ENCODE assay signal across 21 mouse cellular contexts in genomic region chr5:140102731-140103130, GRCm38 (mm10).
A peak's percentile ranks its signal among the peaks of the same experiment; 100 is the strongest.
DNase-seq lines count a peak whose midpoint lies in the region; ATAC-seq lines count a peak whose summit lies in the region.
"Had no signal": no experiment of that assay in that cellular context is flagged by ENCODE, and none has a peak within 500 bp of the region (broad histone marks: within the 10 kb centered on the region; RNA-seq: fewer than 3 reads in every experiment).

No protein-coding gene starts in this region.

- H3K4me3 ChIP-seq in hindbrain, embryonic 16.5 days (ENCODE audit: low read length) = no peak overlapping the region
- H3K4me3 ChIP-seq in hindbrain, embryonic 10.5 days = no peak overlapping the region
- H3K4me3 ChIP-seq in embryonic facial prominence, embryonic 13.5 days = no peak overlapping the region
- H3K4me3 ChIP-seq in limb, embryonic 12.5 days (replicated peaks) = no peak overlapping the region
- H3K4me3 ChIP-seq in kidney, embryonic 15.5 days (replicated peaks) = no peak overlapping the region
- H3K4me3 ChIP-seq: left cerebral cortex, adult 2 months; limb, embryonic 13.5 days; liver, embryonic 15.5 days; midbrain, embryonic 12.5 days; myocyte had no signal

- H3K9me3 ChIP-seq in hindbrain, embryonic 16.5 days (ENCODE audit: control insufficient read depth, low read length) = no peaks in the 10 kb centered on the region
- no peaks in the 10 kb centered on the region for H3K9me3 ChIP-seq in hindbrain, embryonic 10.5 days
- H3K9me3 ChIP-seq in embryonic facial prominence, embryonic 13.5 days = no peaks in the 10 kb centered on the region
- no peaks in the 10 kb centered on the region for H3K9me3 ChIP-seq in limb, embryonic 12.5 days
- H3K9me3 ChIP-seq in kidney, embryonic 15.5 days (replicated peaks) = no peaks in the 10 kb centered on the region
- H3K9me3 ChIP-seq: limb, embryonic 13.5 days; liver, embryonic 15.5 days; midbrain, embryonic 12.5 days had no signal

- DNase-seq in hindbrain, embryonic 10.5 days (ENCODE audit: low spot score) = no peak
- DNase-seq in embryo, embryonic 10 days (ENCODE audit: low spot score) = peak; percentile 38
- no peak for DNase-seq in kidney, postnatal 14 days
- no peak for DNase-seq in adrenal gland, postnatal 14 days
- DNase-seq: adrenal gland, adult 2 months; B cell, adult 2 months; cerebellum, adult 9-10 months; gastrocnemius, postnatal 10 days; heart, adult 18-20 months; heart, postnatal 36 days; kidney, adult 2 months; kidney, postnatal 36 days had no signal

- peaks cover 9% of the 10 kb centered on the region for H3K4me1 ChIP-seq in hindbrain, embryonic 16.5 days (ENCODE audit: control insufficient read depth, insufficient read depth, low read depth, low read length)
- peaks cover 18% of the 10 kb centered on the region; the same call in 1 of the 2 replicates for H3K4me1 ChIP-seq in hindbrain, embryonic 10.5 days (replicated peaks)
- peaks cover 47% of the 10 kb centered on the region for H3K4me1 ChIP-seq in embryonic facial prominence, embryonic 13.5 days
- H3K4me1 ChIP-seq in limb, embryonic 12.5 days (replicated peaks) = peaks cover 40% of the 10 kb centered on the region
- H3K4me1 ChIP-seq in kidney, embryonic 15.5 days = 0 out of 2 replicates have a peak, but pooled peaks cover 3% of the 10 kb centered on the region
- H3K4me1 ChIP-seq: liver, embryonic 15.5 days had no signal

- H3K9ac ChIP-seq in hindbrain, embryonic 16.5 days (ENCODE audit: low read depth, low read length) = no peak overlapping the region
- no peak overlapping the region for H3K9ac ChIP-seq in embryonic facial prominence, embryonic 13.5 days
- no peak overlapping the region for H3K9ac ChIP-seq in limb, embryonic 12.5 days (replicated peaks)
- H3K9ac ChIP-seq in kidney, embryonic 15.5 days = no peak overlapping the region
- H3K9ac ChIP-seq: liver, embryonic 15.5 days; midbrain, embryonic 12.5 days had no signal

- H3K27ac ChIP-seq in hindbrain, embryonic 16.5 days (ENCODE audit: low read depth, low read length) = no peak overlapping the region
- H3K27ac ChIP-seq in hindbrain, embryonic 10.5 days = no peak overlapping the region
- H3K27ac ChIP-seq in embryonic facial prominence, embryonic 13.5 days = peak overlapping the region; percentile 76
- H3K27ac ChIP-seq in limb, embryonic 12.5 days = peak overlapping the region; percentile 0; the same call in 1 of the 2 replicates
- no peak overlapping the region for H3K27ac ChIP-seq in kidney, embryonic 15.5 days
- H3K27ac ChIP-seq: limb, embryonic 13.5 days; liver, embryonic 15.5 days; midbrain, embryonic 12.5 days had no signal

- no peak overlapping the region for H3K4me2 ChIP-seq in hindbrain, embryonic 16.5 days (ENCODE audit: low read length)
- H3K4me2 ChIP-seq in embryonic facial prominence, embryonic 13.5 days = 0 out of 2 replicates have a peak overlapping the region, but pooled peaks have one; percentile 4
- H3K4me2 ChIP-seq in limb, embryonic 12.5 days = no peak overlapping the region
- no peak overlapping the region for H3K4me2 ChIP-seq in kidney, embryonic 15.5 days
- H3K4me2 ChIP-seq: limb, embryonic 13.5 days; liver, embryonic 15.5 days; midbrain, embryonic 12.5 days had no signal

- 70% methylated on average over 8 of the region's 8 CpGs for WGBS in hindbrain, embryonic 16.5 days
- 73% methylated on average over 8 of the region's 8 CpGs for WGBS in hindbrain, embryonic 10.5 days
- 32% methylated on average over 8 of the region's 8 CpGs for WGBS in embryonic facial prominence, embryonic 13.5 days
- 18% methylated on average over 8 of the region's 8 CpGs for WGBS in limb, embryonic 12.5 days
- WGBS in kidney, embryonic 15.5 days = 75% methylated on average over 8 of the region's 8 CpGs

- ATAC-seq in hindbrain, embryonic 16.5 days = peak; percentile 38; the same call in 1 of the 2 replicates
- ATAC-seq in embryonic facial prominence, embryonic 13.5 days (ENCODE audit: insufficient number of reproducible peaks, insufficient read depth, low FRiP score, low TSS enrichment, low read depth) = no peak
- no peak for ATAC-seq in limb, embryonic 12.5 days (ENCODE audit: insufficient number of reproducible peaks, insufficient read depth, low FRiP score, low TSS enrichment, low read depth)
- no peak for ATAC-seq in kidney, embryonic 15.5 days (replicated peaks; ENCODE audit: low FRiP score)

- no peaks in the 10 kb centered on the region for H3K36me3 ChIP-seq in hindbrain, embryonic 16.5 days (ENCODE audit: control insufficient read depth, insufficient read depth, low read length)
- H3K36me3 ChIP-seq in hindbrain, embryonic 10.5 days = peaks cover 30% of the 10 kb centered on the region
- H3K36me3 ChIP-seq in embryonic facial prominence, embryonic 13.5 days = peaks cover 14% of the 10 kb centered on the region; the same call in 1 of the 2 replicates
- H3K36me3 ChIP-seq in limb, embryonic 12.5 days = peaks cover 20% of the 10 kb centered on the region
- H3K36me3 ChIP-seq in kidney, embryonic 15.5 days = peaks cover 4% of the 10 kb centered on the region; the same call in 1 of the 2 replicates
- H3K36me3 ChIP-seq: liver, embryonic 15.5 days; midbrain, embryonic 12.5 days had no signal

- H3K27me3 ChIP-seq in hindbrain, embryonic 16.5 days (replicated peaks; ENCODE audit: control insufficient read depth, insufficient read depth, low read length) = no peaks in the 10 kb centered on the region
- no peaks in the 10 kb centered on the region for H3K27me3 ChIP-seq in hindbrain, embryonic 10.5 days (ENCODE audit: insufficient read depth, poor library complexity, severe bottlenecking)
- no peaks in the 10 kb centered on the region for H3K27me3 ChIP-seq in embryonic facial prominence, embryonic 13.5 days
- H3K27me3 ChIP-seq in limb, embryonic 12.5 days = no peaks in the 10 kb centered on the region
- no peaks in the 10 kb centered on the region for H3K27me3 ChIP-seq in kidney, embryonic 15.5 days
- H3K27me3 ChIP-seq: limb, embryonic 13.5 days; liver, embryonic 15.5 days; midbrain, embryonic 12.5 days had no signal

Comparison
In these comparisons a context has a peak if more than half of its experiments do, and no peak if none do; other contexts are left out.
1. H3K27ac ChIP-seq: peak in embryonic facial prominence, embryonic 13.5 days (single experiment) and limb, embryonic 12.5 days (single experiment); none in hindbrain, embryonic 16.5 days (single experiment), hindbrain, embryonic 10.5 days (single experiment) and kidney, embryonic 15.5 days (single experiment).